Mouse (Mus musculus) embryonic fibroblast, embryonic 13.5 days (primary cell): ENCODE measurements around the gene Birc2.

ENCODE experiments used
- CTCF ChIP-seq: IDR thresholded peaks from 2 replicates; pipeline ENCODE4 v1.5.1; 2011; ENCODE audit warnings: mild to moderate bottlenecking, control low read depth, low read length, moderate library complexity, borderline replicate concordance; ENCODE audit not compliant: insufficient read depth
- POLR2A ChIP-seq: IDR thresholded peaks from 2 replicates; pipeline ENCODE4 v1.6.1; 2011; ENCODE audit warnings: low read depth, mild to moderate bottlenecking, control low read depth, low read length, moderate library complexity

GRCm38 (mm10) chr9:7790580-7791084, 46.2 kb downstream of the Birc2 start:
- TF ChIP-seq CTCF (no peak), POLR2A (no peak)
